Mouse (Mus musculus) lung, embryonic 16.5 days (tissue): ENCODE measurements around the gene Hacd2. TPM values are rescaled to one million over a fixed set of nuclear protein-coding genes. Genes with fewer than 3 reads are reported as not detected.

Experiments used
- ATAC-seq: fragments of 200-750 bp; cut with Nextera tagmentation; 2 replicates; pipeline ENCODE4 v1.8.0; 2017; ENCODE audit warnings: low read depth, mild to moderate bottlenecking, moderate library complexity
- H3K27ac ChIP-seq: fragments of 300-500 bp; sonication (generic); 2 replicates; pipeline ENCODE4 v1.5.1; 2014; ENCODE audit warnings: mild to moderate bottlenecking, control low read depth, low read length
- H3K27me3 ChIP-seq: fragments of 300-500 bp; sonication (generic); 2 replicates; pipeline ENCODE4 v1.6.1; 2014; ENCODE audit warnings: low read depth, low read length, mixed read lengths; ENCODE audit not compliant: control insufficient read depth, insufficient read depth
- H3K36me3 ChIP-seq: fragments of 300-500 bp; sonication (generic); 2 replicates; pipeline ENCODE4 v1.6.1; 2014; ENCODE audit warnings: low read length; ENCODE audit not compliant: control insufficient read depth, insufficient read depth
- H3K4me1 ChIP-seq: fragments of 300-500 bp; sonication (generic); replicated peaks from 2 replicates; pipeline ENCODE4 v1.6.1; 2014; ENCODE audit warnings: low read length, mixed read lengths; ENCODE audit not compliant: control insufficient read depth, insufficient read depth
- H3K4me2 ChIP-seq: fragments of 300-500 bp; sonication (generic); 2 replicates; pipeline ENCODE4 v1.6.1; 2014; ENCODE audit warnings: low read depth, low read length, control low read depth
- H3K4me3 ChIP-seq: fragments of 300-500 bp; sonication (generic); 2 replicates; pipeline ENCODE4 v1.5.1; 2014; ENCODE audit warnings: mild to moderate bottlenecking, low read length, control low read depth
- H3K9ac ChIP-seq: fragments of 300-500 bp; sonication (generic); 2 replicates; pipeline ENCODE4 v1.6.1; 2014; ENCODE audit warnings: low read length, control low read depth
- H3K9me3 ChIP-seq: fragments of 300-500 bp; sonication (generic); 2 replicates; pipeline ENCODE4 v1.6.1; 2016; ENCODE audit warnings: low read length; ENCODE audit not compliant: control insufficient read depth
- WGBS: fragments of 180-500 bp; shearing (Covaris S2); extraction: QIAGEN DNeasy Blood & Tissue Kit; methylation state at CpG from one replicate; pipeline ENCODE4 v1.1.7; 2014; 5-methylcytosine and 5-hydroxymethylcytosine counted together
- polyA plus RNA-seq: library from polyadenylated mRNA; unstranded; fragments of >200 nt; fragmentation: Nextera tagmentation; extraction: Ambion mirVana; gene quantifications from 2 replicates; pipeline ENCODE4 v1.2.1, GENCODE M21; 2015

Gene Hacd2
- polyA plus RNA-seq, 1 experiment from 2014 or later: 78.2 TPM

GRCm38 (mm10) chr16:35056306-35056705 is 34.1 kb downstream of the Hacd2 start:
- no peak overlapping the region for H3K4me2 ChIP-seq
- H3K9ac ChIP-seq: no peak overlapping the region
- H3K27me3 ChIP-seq: no peaks in the 10 kb centered on the region
- 18% methylated on average over 5 of the region's 5 CpGs for WGBS
- no peaks in the 10 kb centered on the region for H3K36me3 ChIP-seq
- H3K9me3 ChIP-seq: no peaks in the 10 kb centered on the region
- no peak overlapping the region for H3K27ac ChIP-seq
- ATAC-seq: peak; percentile 34; the same call in 1 of the 2 replicates
- H3K4me1 ChIP-seq: no peaks in the 10 kb centered on the region; the same call in 1 of the 2 replicates
- no peak overlapping the region for H3K4me3 ChIP-seq

GRCm38 (mm10) chr16:35056786-35057185 is 34.6 kb downstream of the Hacd2 start:
- H3K27ac ChIP-seq: no peak overlapping the region
- WGBS: 78% methylated on average over 3 of the region's 3 CpGs
- H3K4me2 ChIP-seq: no peak overlapping the region
- no peak overlapping the region for H3K4me3 ChIP-seq
- H3K36me3 ChIP-seq: no peaks in the 10 kb centered on the region
- no peaks in the 10 kb centered on the region for H3K9me3 ChIP-seq
- no peaks in the 10 kb centered on the region for H3K27me3 ChIP-seq
- no peak for ATAC-seq
- no peaks in the 10 kb centered on the region for H3K4me1 ChIP-seq
- H3K9ac ChIP-seq: no peak overlapping the region

GRCm38 (mm10) chr16:35061017-35061416 is 38.8 kb downstream of the Hacd2 start:
- Histone ChIP-seq H3K4me3 (no peak overlapping the region), H3K36me3 (no peaks in the 10 kb centered on the region; the same call in 1 of the 2 replicates), H3K4me1 (no peaks in the 10 kb centered on the region), H3K9me3 (no peaks in the 10 kb centered on the region), H3K4me2 (no peak overlapping the region), H3K9ac (no peak overlapping the region), H3K27me3 (no peaks in the 10 kb centered on the region), H3K27ac (no peak overlapping the region)
- WGBS: 56% methylated on average over 2 of the region's 2 CpGs
- no peak for ATAC-seq

- Histone ChIP-seq H3K9ac (no peak overlapping the region), H3K27ac (no peak overlapping the region), H3K4me2 (no peak overlapping the region), H3K4me3 (no peak overlapping the region), H3K4me1 (no peaks in the 10 kb centered on the region), H3K9me3 (no peaks in the 10 kb centered on the region), H3K36me3 (no peaks in the 10 kb centered on the region; the same call in 1 of the 2 replicates), H3K27me3 (no peaks in the 10 kb centered on the region)
- 88% methylated on average over 6 of the region's 6 CpGs for WGBS
- ATAC-seq: no peak
Observed at GRCm38 (mm10) chr16:35065724-35066123, 43.5 kb downstream of the Hacd2 start.

GRCm38 (mm10) chr16:35067095-35067494 is 44.9 kb downstream of the Hacd2 start:
- Histone ChIP-seq H3K4me3 (no peak overlapping the region), H3K4me1 (no peaks in the 10 kb centered on the region), H3K36me3 (no peaks in the 10 kb centered on the region; the same call in 1 of the 2 replicates), H3K27me3 (no peaks in the 10 kb centered on the region), H3K27ac (no peak overlapping the region), H3K4me2 (no peak overlapping the region), H3K9ac (no peak overlapping the region), H3K9me3 (no peaks in the 10 kb centered on the region)
- peak; percentile 65; the same call in 1 of the 2 replicates for ATAC-seq
- WGBS: 52% methylated on average over 8 of the region's 8 CpGs

- Histone ChIP-seq H3K9ac (no peak overlapping the region), H3K4me3 (no peak overlapping the region), H3K27me3 (no peaks in the 10 kb centered on the region), H3K27ac (no peak overlapping the region), H3K36me3 (no peaks in the 10 kb centered on the region), H3K4me1 (no peaks in the 10 kb centered on the region), H3K9me3 (no peaks in the 10 kb centered on the region), H3K4me2 (no peak overlapping the region)
- no peak for ATAC-seq
- WGBS: 87% methylated on average over 3 of the region's 3 CpGs
Observed at GRCm38 (mm10) chr16:35067631-35068030, 45.4 kb downstream of the Hacd2 start.

- Histone ChIP-seq H3K36me3 (no peaks in the 10 kb centered on the region), H3K4me2 (no peak overlapping the region), H3K4me3 (no peak overlapping the region), H3K9ac (no peak overlapping the region), H3K9me3 (no peaks in the 10 kb centered on the region), H3K27ac (no peak overlapping the region), H3K4me1 (no peaks in the 10 kb centered on the region), H3K27me3 (no peaks in the 10 kb centered on the region)
- no peak for ATAC-seq
- WGBS: 85% methylated on average over 4 of the region's 4 CpGs
Observed at GRCm38 (mm10) chr16:35068886-35069285, 46.7 kb downstream of the Hacd2 start.

- no peak overlapping the region for H3K9ac ChIP-seq
- no peaks in the 10 kb centered on the region for H3K9me3 ChIP-seq
- H3K27ac ChIP-seq: no peak overlapping the region
- ATAC-seq: no peak
- H3K27me3 ChIP-seq: no peaks in the 10 kb centered on the region
- no peak overlapping the region for H3K4me3 ChIP-seq
- H3K4me1 ChIP-seq: no peaks in the 10 kb centered on the region
- H3K36me3 ChIP-seq: 0 out of 2 replicates have a peak, but pooled peaks cover 4% of the 10 kb centered on the region
- H3K4me2 ChIP-seq: no peak overlapping the region
Observed at GRCm38 (mm10) chr16:35074436-35074835, 52.2 kb downstream of the Hacd2 start.

- 0 out of 2 replicates have a peak, but pooled peaks cover 4% of the 10 kb centered on the region for H3K36me3 ChIP-seq
- ATAC-seq: no peak
- H3K4me1 ChIP-seq: no peaks in the 10 kb centered on the region
- 80% methylated on average over 3 of the region's 3 CpGs for WGBS
- H3K9me3 ChIP-seq: no peaks in the 10 kb centered on the region
- H3K4me2 ChIP-seq: no peak overlapping the region
- no peak overlapping the region for H3K9ac ChIP-seq
- H3K27ac ChIP-seq: no peak overlapping the region
- no peak overlapping the region for H3K4me3 ChIP-seq
- H3K27me3 ChIP-seq: no peaks in the 10 kb centered on the region
Observed at GRCm38 (mm10) chr16:35075643-35076042, 53.4 kb downstream of the Hacd2 start.

GRCm38 (mm10) chr16:35093500-35093899 is 71.3 kb downstream of the Hacd2 start:
- H3K4me1 ChIP-seq: no peaks in the 10 kb centered on the region
- no peaks in the 10 kb centered on the region for H3K27me3 ChIP-seq
- H3K27ac ChIP-seq: no peak overlapping the region
- no peak overlapping the region for H3K4me3 ChIP-seq
- no peak for ATAC-seq
- no peak overlapping the region for H3K9ac ChIP-seq
- H3K4me2 ChIP-seq: no peak overlapping the region
- H3K36me3 ChIP-seq: no peaks in the 10 kb centered on the region
- no peaks in the 10 kb centered on the region for H3K9me3 ChIP-seq
